Mouse (Mus musculus): ENCODE results near the gene Dtx4. TPM values are rescaled to one million over a fixed set of nuclear protein-coding genes. Genes with fewer than 3 reads are reported as not detected.

Gene Dtx4
- polyA plus RNA-seq, 1 experiment from 2014 or later = 71.8 TPM

GRCm38 (mm10) chr19:12498321-12498720, 2.9 kb downstream of the Dtx4 start:
- peak overlapping the region; percentile 99 for H3K9ac ChIP-seq (ENCODE audit: low read length)
- ATAC-seq (ENCODE audit: insufficient read depth, low FRiP score, low TSS enrichment) (no peak), DNase-seq (ENCODE audit: low spot score) (no peak)
- H3K27me3 ChIP-seq (ENCODE audit: control insufficient read depth, insufficient read depth, low read length) = no peaks in the 10 kb centered on the region
- peak overlapping the region; percentile 62 for H3K27ac ChIP-seq (ENCODE audit: low read depth, low read length)
- no peaks in the 10 kb centered on the region for H3K36me3 ChIP-seq (ENCODE audit: control insufficient read depth, insufficient read depth, low read length)
- H3K4me3 ChIP-seq (ENCODE audit: low read depth, low read length) = peak overlapping the region; percentile 89
- H3K4me2 ChIP-seq (ENCODE audit: low read depth) = peak overlapping the region; percentile 52
- 67% methylated on average over 4 of the region's 4 CpGs for WGBS
- H3K4me1 ChIP-seq (ENCODE audit: control insufficient read depth, insufficient read depth, low read length) = peaks cover 22% of the 10 kb centered on the region
- H3K9me3 ChIP-seq (ENCODE audit: control insufficient read depth, low read length) = no peaks in the 10 kb centered on the region

DNA sequence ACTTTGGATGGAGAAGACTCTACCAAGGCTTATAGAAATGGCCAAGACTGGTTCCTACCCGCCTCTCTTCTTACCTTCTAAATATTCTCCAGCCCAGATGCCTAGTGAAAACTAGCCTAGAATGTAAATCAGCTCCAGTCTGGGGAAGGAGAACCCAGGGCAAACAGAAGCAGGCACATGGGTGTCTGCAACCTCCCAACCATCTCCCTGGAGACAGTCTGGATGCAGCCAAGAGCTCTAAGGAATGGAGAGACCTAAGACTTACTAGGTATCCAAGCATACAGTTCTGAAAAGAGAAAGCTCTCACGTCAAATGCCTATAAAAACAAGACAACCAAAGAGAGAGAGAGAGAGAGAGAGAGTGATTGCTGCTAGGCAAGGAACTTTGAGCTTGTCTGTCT, 3.3 kb downstream of the Dtx4 start:
- Histone ChIP-seq H3K9ac (ENCODE audit: low read length) (peak overlapping the region; percentile 99), H3K4me2 (ENCODE audit: low read depth) (peak overlapping the region; percentile 52), H3K27ac (ENCODE audit: low read depth, low read length) (peak overlapping the region; percentile 62), H3K4me1 (ENCODE audit: control insufficient read depth, insufficient read depth, low read length) (peaks cover 23% of the 10 kb centered on the region), H3K27me3 (ENCODE audit: control insufficient read depth, insufficient read depth, low read length) (no peaks in the 10 kb centered on the region), H3K9me3 (ENCODE audit: control insufficient read depth, low read length) (no peaks in the 10 kb centered on the region), H3K36me3 (ENCODE audit: control insufficient read depth, insufficient read depth, low read length) (no peaks in the 10 kb centered on the region), H3K4me3 (ENCODE audit: low read depth, low read length) (peak overlapping the region; percentile 89)
- ATAC-seq (ENCODE audit: insufficient read depth, low FRiP score, low TSS enrichment) (no peak), DNase-seq (ENCODE audit: low spot score) (peak; percentile 50)
- 57% methylated on average over 2 of the region's 2 CpGs for WGBS

DNA sequence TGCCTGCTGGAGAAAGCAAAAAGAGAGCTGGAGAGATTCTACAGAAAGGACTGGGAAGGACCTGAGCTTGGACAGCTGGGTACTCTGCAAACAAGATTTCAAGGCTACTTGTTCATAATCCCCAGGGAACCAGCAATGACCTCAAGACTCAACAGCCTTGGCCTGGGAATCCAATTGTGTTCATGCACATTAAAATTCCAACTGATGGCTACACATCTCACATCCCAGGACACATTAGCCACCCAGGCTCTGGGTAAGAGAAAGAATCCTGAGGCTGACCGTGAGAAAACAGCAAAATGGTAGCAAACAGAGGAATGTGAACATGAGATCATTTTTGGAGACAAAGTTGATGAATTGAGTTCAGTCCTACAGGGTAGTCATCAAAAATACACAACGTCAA, 5.0 kb downstream of the Dtx4 start:
- WGBS = 60% methylated on average over 2 of the region's 2 CpGs
- Histone ChIP-seq H3K27ac (ENCODE audit: low read depth, low read length) (peak overlapping the region; percentile 78), H3K4me1 (ENCODE audit: control insufficient read depth, insufficient read depth, low read length) (peaks cover 36% of the 10 kb centered on the region), H3K9me3 (ENCODE audit: control insufficient read depth, low read length) (no peaks in the 10 kb centered on the region), H3K36me3 (ENCODE audit: control insufficient read depth, insufficient read depth, low read length) (peaks cover 4% of the 10 kb centered on the region), H3K4me2 (ENCODE audit: low read depth) (peak overlapping the region; percentile 13), H3K27me3 (ENCODE audit: control insufficient read depth, insufficient read depth, low read length) (no peaks in the 10 kb centered on the region), H3K9ac (ENCODE audit: low read length) (no peak overlapping the region), H3K4me3 (ENCODE audit: low read depth, low read length) (no peak overlapping the region)
- no peak for ATAC-seq (ENCODE audit: insufficient read depth, low FRiP score, low TSS enrichment)
- DNase-seq (ENCODE audit: low spot score) = no peak

DNA sequence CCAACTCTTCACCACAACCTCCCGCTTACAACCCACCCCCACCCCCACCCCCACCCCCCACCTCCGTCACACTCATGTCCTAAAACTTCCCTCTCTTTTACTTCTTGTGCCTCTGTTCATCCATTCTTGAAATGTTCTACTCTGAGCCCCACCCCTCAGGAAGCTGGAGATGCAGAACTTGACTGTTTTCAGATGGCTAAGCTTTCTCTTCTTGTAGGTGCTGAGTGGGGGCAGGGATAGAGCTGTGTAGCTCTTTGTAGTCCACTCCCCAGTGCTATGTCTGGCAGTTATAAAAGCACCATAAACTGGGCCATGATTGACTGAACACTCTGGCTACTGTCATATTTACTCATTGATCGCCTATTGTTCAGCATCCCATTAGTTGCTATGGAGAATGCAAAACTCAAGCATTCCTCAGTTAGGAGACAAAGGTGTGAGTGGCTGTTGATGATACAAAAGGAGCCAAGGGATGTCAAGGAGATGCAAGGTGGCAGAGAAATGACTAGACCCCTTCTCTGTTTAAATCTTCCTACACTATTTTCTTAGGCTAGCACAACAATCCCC, 6.2 kb downstream of the Dtx4 start:
- Histone ChIP-seq H3K27ac (ENCODE audit: low read depth, low read length) (peak overlapping the region; percentile 78), H3K4me2 (ENCODE audit: low read depth) (peak overlapping the region; percentile 27), H3K4me3 (ENCODE audit: low read depth, low read length) (no peak overlapping the region), H3K27me3 (ENCODE audit: control insufficient read depth, insufficient read depth, low read length) (no peaks in the 10 kb centered on the region), H3K36me3 (ENCODE audit: control insufficient read depth, insufficient read depth, low read length) (peaks cover 4% of the 10 kb centered on the region), H3K9me3 (ENCODE audit: control insufficient read depth, low read length) (no peaks in the 10 kb centered on the region), H3K4me1 (ENCODE audit: control insufficient read depth, insufficient read depth, low read length) (peaks cover 37% of the 10 kb centered on the region), H3K9ac (ENCODE audit: low read length) (no peak overlapping the region)
- DNase-seq (ENCODE audit: low spot score) = no peak
- 33% methylated on average over 3 of the region's 3 CpGs for WGBS
- peak; percentile 22 for ATAC-seq (ENCODE audit: insufficient read depth, low FRiP score, low TSS enrichment)

GRCm38 (mm10) chr19:12494187-12494458, 7.1 kb downstream of the Dtx4 start:
- Histone ChIP-seq H3K9ac (ENCODE audit: low read length) (no peak overlapping the region), H3K4me1 (ENCODE audit: control insufficient read depth, insufficient read depth, low read length) (peaks cover 37% of the 10 kb centered on the region), H3K9me3 (ENCODE audit: control insufficient read depth, low read length) (no peaks in the 10 kb centered on the region), H3K36me3 (ENCODE audit: control insufficient read depth, insufficient read depth, low read length) (peaks cover 4% of the 10 kb centered on the region), H3K4me2 (ENCODE audit: low read depth) (peak overlapping the region; percentile 27; the same call in 1 of the 2 replicates), H3K27me3 (ENCODE audit: control insufficient read depth, insufficient read depth, low read length) (no peaks in the 10 kb centered on the region), H3K27ac (ENCODE audit: low read depth, low read length) (peak overlapping the region; percentile 78), H3K4me3 (ENCODE audit: low read depth, low read length) (no peak overlapping the region)
- ATAC-seq (ENCODE audit: insufficient read depth, low FRiP score, low TSS enrichment) (no peak), DNase-seq (ENCODE audit: low spot score) (no peak)
- WGBS = 30% methylated on average over 4 of the region's 4 CpGs

DNA sequence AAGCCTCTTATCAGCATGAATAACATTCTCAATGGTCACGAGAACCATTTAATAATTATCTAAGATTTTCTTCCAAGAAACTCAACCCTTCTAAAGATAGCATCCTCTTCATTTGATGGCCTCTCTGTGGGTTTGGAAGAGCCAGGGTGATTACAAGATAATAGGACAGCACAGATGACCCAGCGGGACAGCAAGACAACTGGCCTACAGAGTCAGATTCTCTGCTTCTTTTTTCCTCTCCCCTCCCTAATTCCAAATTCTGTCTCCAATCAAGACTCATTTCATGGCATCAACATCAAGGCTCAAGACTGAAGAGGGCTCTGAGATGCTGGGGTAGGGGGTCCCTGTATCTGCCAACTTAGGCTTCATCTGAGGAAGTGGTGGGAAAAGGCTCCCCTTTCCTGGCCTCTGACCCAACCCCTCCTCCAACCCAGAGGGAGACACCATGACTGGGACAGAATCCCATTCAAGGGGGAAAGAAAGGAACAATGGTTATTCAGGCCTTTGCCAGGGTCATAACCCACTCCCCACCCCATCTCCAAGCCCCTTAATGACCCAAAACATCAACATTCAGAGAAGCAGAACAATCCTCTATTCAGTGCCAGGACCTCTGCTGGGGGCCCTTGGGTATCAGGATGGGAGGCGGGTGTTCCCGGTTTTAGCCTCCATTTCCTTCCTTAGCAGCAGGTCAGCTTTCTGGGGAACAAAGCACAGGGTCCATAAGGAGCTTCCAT, 7.6 kb downstream of the Dtx4 start:
- DNase-seq (ENCODE audit: low spot score) = peak; percentile 67
- H3K27me3 ChIP-seq (ENCODE audit: control insufficient read depth, insufficient read depth, low read length) = no peaks in the 10 kb centered on the region
- H3K36me3 ChIP-seq (ENCODE audit: control insufficient read depth, insufficient read depth, low read length) = peaks cover 4% of the 10 kb centered on the region
- no peaks in the 10 kb centered on the region for H3K9me3 ChIP-seq (ENCODE audit: control insufficient read depth, low read length)
- peak overlapping the region; percentile 78 for H3K27ac ChIP-seq (ENCODE audit: low read depth, low read length)
- 25% methylated on average over 4 of the region's 4 CpGs for WGBS
- H3K4me2 ChIP-seq (ENCODE audit: low read depth) = peak overlapping the region; percentile 3
- no peak overlapping the region for H3K9ac ChIP-seq (ENCODE audit: low read length)
- H3K4me1 ChIP-seq (ENCODE audit: control insufficient read depth, insufficient read depth, low read length) = peaks cover 34% of the 10 kb centered on the region
- peak; percentile 18 for ATAC-seq (ENCODE audit: insufficient read depth, low FRiP score, low TSS enrichment)
- no peak overlapping the region for H3K4me3 ChIP-seq (ENCODE audit: low read depth, low read length)

DNA sequence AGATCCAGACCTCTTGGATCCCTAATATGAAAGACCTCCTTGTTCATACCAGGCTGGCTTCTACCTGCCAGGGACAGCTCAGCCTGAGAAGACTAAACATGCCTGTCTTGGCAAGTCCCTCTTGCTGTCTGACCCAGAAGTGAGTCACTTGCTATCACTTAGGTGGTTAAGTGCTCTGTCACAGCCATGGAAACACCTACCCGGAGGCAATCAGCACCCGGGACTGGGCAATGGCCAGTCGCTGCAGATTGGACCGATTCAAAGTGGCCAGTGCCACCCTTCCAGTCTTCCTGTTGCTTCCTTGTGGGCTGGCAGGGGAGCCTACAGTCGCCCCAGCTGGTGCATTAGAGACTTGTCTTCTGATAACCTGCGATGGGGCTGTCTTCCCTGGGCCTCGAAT, 9.6 kb downstream of the Dtx4 start:
- Histone ChIP-seq H3K36me3 (ENCODE audit: control insufficient read depth, insufficient read depth, low read length) (peaks cover 4% of the 10 kb centered on the region), H3K4me2 (ENCODE audit: low read depth) (no peak overlapping the region), H3K27ac (ENCODE audit: low read depth, low read length) (peak overlapping the region; percentile 74), H3K4me1 (ENCODE audit: control insufficient read depth, insufficient read depth, low read length) (peaks cover 40% of the 10 kb centered on the region), H3K27me3 (ENCODE audit: control insufficient read depth, insufficient read depth, low read length) (no peaks in the 10 kb centered on the region), H3K9me3 (ENCODE audit: control insufficient read depth, low read length) (no peaks in the 10 kb centered on the region), H3K4me3 (ENCODE audit: low read depth, low read length) (no peak overlapping the region), H3K9ac (ENCODE audit: low read length) (no peak overlapping the region)
- ATAC-seq (ENCODE audit: insufficient read depth, low FRiP score, low TSS enrichment) (no peak), DNase-seq (ENCODE audit: low spot score) (no peak)
- WGBS = 91% methylated on average over 7 of the region's 7 CpGs

- WGBS = 32% methylated on average over 11 of the region's 11 CpGs
These were observed 11.3 kb downstream of the Dtx4 start for GRCm38 (mm10) chr19:12489675-12490570.

More at GRCm38 (mm10) chr19:12489675-12490570, 11.3 kb downstream of the Dtx4 start:
- Histone ChIP-seq H3K27me3 (ENCODE audit: control insufficient read depth, insufficient read depth, low read length) (no peaks in the 10 kb centered on the region), H3K9ac (ENCODE audit: low read length) (peak overlapping the region; percentile 5), H3K4me3 (ENCODE audit: low read depth, low read length) (no peak overlapping the region), H3K9me3 (ENCODE audit: control insufficient read depth, low read length) (no peaks in the 10 kb centered on the region), H3K4me1 (ENCODE audit: control insufficient read depth, insufficient read depth, low read length) (peaks cover 28% of the 10 kb centered on the region), H3K4me2 (ENCODE audit: low read depth) (peak overlapping the region; percentile 22), H3K27ac (ENCODE audit: low read depth, low read length) (peak overlapping the region; percentile 74), H3K36me3 (ENCODE audit: control insufficient read depth, insufficient read depth, low read length) (peaks cover 6% of the 10 kb centered on the region)
- DNase-seq (ENCODE audit: low spot score) = peak; percentile 67
- ATAC-seq (ENCODE audit: insufficient read depth, low FRiP score, low TSS enrichment) = peak; percentile 62

Data from neural tube, embryonic 11.5 days (tissue).